Mouse (Mus musculus) hindbrain, embryonic 16.5 days (tissue): Measurements from ENCODE around the gene Chic2. TPM values are rescaled to one million over a fixed set of nuclear protein-coding genes. Genes with fewer than 3 reads are reported as not detected.

Source experiments
- ATAC-seq: fragments of 200-750 bp; cut with Nextera tagmentation; 2 replicates; pipeline ENCODE4 v1.8.0; 2017; ENCODE audit warnings: moderate TSS enrichment, moderate library complexity
- H3K27ac ChIP-seq: fragments of 300-500 bp; sonication (generic); 2 replicates; pipeline ENCODE4 v1.5.1; 2014; ENCODE audit warnings: low read depth, mild to moderate bottlenecking, control low read depth, low read length, moderate library complexity
- H3K27me3 ChIP-seq: fragments of 300-500 bp; sonication (generic); replicated peaks from 2 replicates; pipeline ENCODE4 v1.6.1; 2014; ENCODE audit warnings: low read length; ENCODE audit not compliant: control insufficient read depth, insufficient read depth
- H3K36me3 ChIP-seq: fragments of 300-500 bp; sonication (generic); 2 replicates; pipeline ENCODE4 v1.6.1; 2014; ENCODE audit warnings: mild to moderate bottlenecking, low read length, moderate library complexity, mixed read lengths; ENCODE audit not compliant: control insufficient read depth, insufficient read depth
- H3K4me1 ChIP-seq: fragments of 300-500 bp; sonication (generic); 2 replicates; pipeline ENCODE4 v1.6.1; 2014; ENCODE audit warnings: low read depth, low read length; ENCODE audit not compliant: control insufficient read depth, insufficient read depth
- H3K4me2 ChIP-seq: fragments of 300-500 bp; sonication (generic); 2 replicates; pipeline ENCODE4 v1.6.1; 2014; ENCODE audit warnings: mild to moderate bottlenecking, low read length, control low read depth, moderate library complexity
- H3K4me3 ChIP-seq: fragments of 300-500 bp; sonication (generic); 2 replicates; pipeline ENCODE4 v1.5.1; 2014; ENCODE audit warnings: mild to moderate bottlenecking, low read length, control low read depth, moderate library complexity
- H3K9ac ChIP-seq: fragments of 300-500 bp; sonication (generic); 2 replicates; pipeline ENCODE4 v1.6.1; 2014; ENCODE audit warnings: low read depth, mild to moderate bottlenecking, control low read depth, low read length, moderate library complexity
- H3K9me3 ChIP-seq: fragments of 300-500 bp; sonication (generic); 2 replicates; pipeline ENCODE4 v1.6.1; 2014; ENCODE audit warnings: mild to moderate bottlenecking, low read length, moderate library complexity; ENCODE audit not compliant: control insufficient read depth
- WGBS: fragments of 180-500 bp; shearing (Covaris S2); extraction: QIAGEN DNeasy Blood & Tissue Kit; methylation state at CpG from one replicate; pipeline ENCODE4 v1.1.7; 2014; 5-methylcytosine and 5-hydroxymethylcytosine counted together
- polyA plus RNA-seq: library from polyadenylated mRNA; unstranded; fragments of >200 nt; fragmentation: Nextera tagmentation; extraction: Ambion mirVana; gene quantifications from 2 replicates; pipeline ENCODE4 v1.2.1, GENCODE M21; 2015

The Chic2 gene
- 24.0 and 26.5 TPM in 2 replicates for polyA plus RNA-seq

GRCm38 (mm10) chr5:75044310-75044904, at the start of gene Chic2:
Chic2 (minus strand) TSS chr5:75044774.
- Histone ChIP-seq H3K4me1 (peaks cover 15% of the 10 kb centered on the region), H3K27ac (peak within 1 kb of the TSS; percentile 89), H3K4me2 (peak within 1 kb of the TSS; percentile 80), H3K9me3 (no peaks in the 10 kb centered on the region), H3K36me3 (no peaks in the 10 kb centered on the region), H3K27me3 (no peaks in the 10 kb centered on the region), H3K4me3 (peak within 1 kb of the TSS; percentile 97), H3K9ac (peak within 1 kb of the TSS; percentile 99)
- WGBS: under 1% methylated on average over 62 of the region's 90 CpGs
- ATAC-seq: peak; percentile 96

GRCm38 (mm10) chr5:75085906-75086305, 41.3 kb upstream of the Chic2 start:
- no peaks in the 10 kb centered on the region for H3K36me3 ChIP-seq
- ATAC-seq: no peak
- H3K4me2 ChIP-seq: no peak overlapping the region
- H3K27me3 ChIP-seq: peaks cover 35% of the 10 kb centered on the region
- H3K27ac ChIP-seq: no peak overlapping the region
- 28% methylated on average over 4 of the region's 4 CpGs for WGBS
- no peaks in the 10 kb centered on the region for H3K9me3 ChIP-seq
- H3K4me1 ChIP-seq: peaks cover 4% of the 10 kb centered on the region
- no peak overlapping the region for H3K9ac ChIP-seq
- H3K4me3 ChIP-seq: no peak overlapping the region

DNA sequence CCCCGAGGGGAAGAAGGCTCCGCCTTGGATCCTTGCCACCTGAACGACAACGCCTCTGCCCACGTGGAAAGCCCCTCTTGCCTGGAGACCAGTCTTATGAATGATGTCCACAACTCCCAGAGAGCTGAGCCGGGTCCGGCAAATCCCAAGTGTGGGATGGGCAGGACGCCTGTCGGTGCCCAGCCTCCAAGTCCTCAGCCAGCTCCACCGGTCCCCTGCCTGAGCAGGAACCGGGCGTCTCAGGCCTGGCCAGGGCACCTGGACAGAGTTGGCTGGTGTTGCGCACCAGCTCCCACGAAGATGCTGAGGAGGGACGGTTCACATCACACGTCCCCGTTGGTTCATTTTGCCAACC, 40.9 kb upstream of the Chic2 start:
- H3K9me3 ChIP-seq: no peaks in the 10 kb centered on the region
- no peak for ATAC-seq
- H3K4me3 ChIP-seq: no peak overlapping the region
- H3K4me2 ChIP-seq: no peak overlapping the region
- no peak overlapping the region for H3K27ac ChIP-seq
- under 1% methylated on average over 17 of the region's 17 CpGs for WGBS
- H3K36me3 ChIP-seq: no peaks in the 10 kb centered on the region
- H3K4me1 ChIP-seq: peaks cover 4% of the 10 kb centered on the region
- H3K9ac ChIP-seq: no peak overlapping the region
- H3K27me3 ChIP-seq: peaks cover 38% of the 10 kb centered on the region

- H3K4me1 ChIP-seq: peaks cover 4% of the 10 kb centered on the region
- WGBS: 1% methylated on average over 25 of the region's 25 CpGs
- no peak overlapping the region for H3K4me3 ChIP-seq
- no peaks in the 10 kb centered on the region for H3K36me3 ChIP-seq
- peak overlapping the region; percentile 35; the same call in 1 of the 2 replicates for H3K4me2 ChIP-seq
- H3K27ac ChIP-seq: no peak overlapping the region
- H3K27me3 ChIP-seq: peaks cover 43% of the 10 kb centered on the region
- ATAC-seq: no peak
- H3K9me3 ChIP-seq: no peaks in the 10 kb centered on the region
- no peak overlapping the region for H3K9ac ChIP-seq
Measured at GRCm38 (mm10) chr5:75084871-75085520, 40.4 kb upstream of the Chic2 start.

DNA sequence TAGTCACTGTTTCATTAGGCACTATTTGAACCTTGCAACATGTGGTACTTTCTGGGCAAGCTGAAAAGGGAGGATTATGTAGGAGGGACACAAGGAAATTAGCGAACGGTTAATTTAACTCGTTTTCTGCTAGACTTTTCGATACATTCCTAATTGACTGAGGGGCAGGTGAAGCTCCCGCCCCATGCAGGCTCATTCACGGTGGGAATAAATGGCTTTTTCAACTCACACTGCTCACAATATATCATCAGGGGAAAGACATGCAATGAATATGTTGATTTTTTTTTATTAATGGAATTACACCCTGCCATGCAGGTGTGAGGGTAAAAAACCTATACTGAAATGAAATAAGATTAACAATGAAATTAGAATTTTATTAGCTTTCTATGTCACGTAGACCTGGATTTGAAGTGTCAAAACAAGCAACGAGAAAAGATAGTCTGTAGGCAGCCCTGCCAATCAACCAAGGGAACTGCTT, 39.9 kb upstream of the Chic2 start:
- Histone ChIP-seq H3K27ac (no peak overlapping the region), H3K4me2 (no peak overlapping the region; the same call in 1 of the 2 replicates), H3K27me3 (peaks cover 49% of the 10 kb centered on the region), H3K4me3 (no peak overlapping the region), H3K4me1 (peaks cover 4% of the 10 kb centered on the region), H3K9me3 (no peaks in the 10 kb centered on the region), H3K36me3 (no peaks in the 10 kb centered on the region), H3K9ac (no peak overlapping the region)
- WGBS: 1% methylated on average over 8 of the region's 8 CpGs
- ATAC-seq: no peak

GRCm38 (mm10) chr5:75083591-75084392, 39.2 kb upstream of the Chic2 start:
- no peak overlapping the region for H3K4me3 ChIP-seq
- peak overlapping the region; percentile 31; the same call in 1 of the 2 replicates for H3K4me2 ChIP-seq
- no peak for ATAC-seq

GRCm38 (mm10) chr5:75083061-75083460, 38.5 kb upstream of the Chic2 start:
- H3K4me3 ChIP-seq: no peak overlapping the region
- WGBS: under 1% methylated on average over 13 of the region's 14 CpGs

More at GRCm38 (mm10) chr5:75083591-75084392, 39.2 kb upstream of the Chic2 start:
- H3K4me1 ChIP-seq: peaks cover 4% of the 10 kb centered on the region
- peaks cover 55% of the 10 kb centered on the region for H3K27me3 ChIP-seq
- H3K27ac ChIP-seq: no peak overlapping the region
- no peak overlapping the region for H3K9ac ChIP-seq
- no peaks in the 10 kb centered on the region for H3K36me3 ChIP-seq
- 1% methylated on average over 27 of the region's 27 CpGs for WGBS
- H3K9me3 ChIP-seq: no peaks in the 10 kb centered on the region

DNA sequence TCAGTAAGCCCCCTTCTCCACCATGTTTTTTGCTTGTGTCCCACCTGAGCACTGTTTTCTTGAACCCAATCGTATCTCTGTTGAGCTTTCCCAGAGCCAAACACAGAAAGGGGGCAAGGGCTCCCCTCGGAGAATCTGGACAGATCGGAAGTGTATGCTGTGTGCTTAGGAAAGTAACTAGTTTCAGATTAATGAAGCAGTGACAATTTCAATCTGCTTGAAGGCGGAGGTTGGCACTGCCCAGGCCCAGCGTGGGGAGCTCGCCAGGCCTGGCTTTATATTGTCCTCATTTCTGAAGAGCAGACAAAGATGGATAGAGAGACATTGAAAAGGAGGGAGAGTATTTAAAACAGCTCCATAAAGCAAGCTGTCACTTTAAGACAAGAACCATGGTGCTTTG, 37.9 kb upstream of the Chic2 start:
- Histone ChIP-seq H3K4me1 (peaks cover 4% of the 10 kb centered on the region), H3K27me3 (peaks cover 66% of the 10 kb centered on the region), H3K9me3 (no peaks in the 10 kb centered on the region), H3K36me3 (no peaks in the 10 kb centered on the region), H3K4me2 (no peak overlapping the region), H3K27ac (no peak overlapping the region), H3K9ac (no peak overlapping the region), H3K4me3 (no peak overlapping the region)
- peak; percentile 73 for ATAC-seq
- 3% methylated on average over 6 of the region's 6 CpGs for WGBS

More at GRCm38 (mm10) chr5:75083061-75083460, 38.5 kb upstream of the Chic2 start:
- Histone ChIP-seq H3K9me3 (no peaks in the 10 kb centered on the region), H3K4me2 (peak overlapping the region; percentile 5; the same call in 1 of the 2 replicates), H3K27me3 (peaks cover 63% of the 10 kb centered on the region), H3K4me1 (peaks cover 4% of the 10 kb centered on the region), H3K27ac (no peak overlapping the region), H3K36me3 (no peaks in the 10 kb centered on the region), H3K9ac (no peak overlapping the region)
- no peak for ATAC-seq

- 1% methylated on average over 7 of the region's 7 CpGs for WGBS
- no peak overlapping the region for H3K4me2 ChIP-seq
- H3K4me1 ChIP-seq: peaks cover 11% of the 10 kb centered on the region
- H3K9me3 ChIP-seq: no peaks in the 10 kb centered on the region
- no peaks in the 10 kb centered on the region for H3K36me3 ChIP-seq
- H3K4me3 ChIP-seq: no peak overlapping the region
- no peak overlapping the region for H3K9ac ChIP-seq
- H3K27me3 ChIP-seq: peaks cover 65% of the 10 kb centered on the region
- ATAC-seq: no peak
- no peak overlapping the region for H3K27ac ChIP-seq
Measured at GRCm38 (mm10) chr5:75079564-75079963, 35.0 kb upstream of the Chic2 start.
